Mouse (Mus musculus) CH12F3 (cell line): ENCODE data around the gene Ptprs.

ENCODE experiments used
- in situ Hi-C: fragments of 300-500 bp; cut with MboI; formaldehyde crosslinking; loops from 2 replicates; pipeline ENCODE4 v1.14.3; 2020; ENCODE audit warnings: low sequenced_read_pairs

Ptprs gene

DNA sequence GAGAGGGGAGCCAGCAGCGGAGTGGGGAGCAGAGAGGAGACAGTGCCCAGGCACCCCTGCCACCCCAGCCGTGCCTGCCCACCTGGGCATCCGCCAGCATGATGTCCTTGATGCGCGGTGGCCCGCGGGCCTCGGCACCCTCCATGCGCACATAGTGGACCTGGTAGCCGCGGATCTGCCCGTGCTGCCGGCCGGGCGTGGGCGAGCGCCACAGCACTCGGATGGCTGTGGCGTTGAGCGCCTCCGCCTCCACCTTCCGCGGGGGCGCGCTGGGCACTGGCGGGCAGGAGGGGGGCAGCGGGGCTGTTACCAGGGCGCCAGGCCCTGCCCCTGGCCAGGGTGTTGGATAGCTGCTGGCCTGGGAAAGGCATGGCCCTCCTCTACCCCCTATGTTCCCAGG is 48.4 kb downstream of the Ptprs start:
- in situ Hi-C loops, result no loop called here

DNA sequence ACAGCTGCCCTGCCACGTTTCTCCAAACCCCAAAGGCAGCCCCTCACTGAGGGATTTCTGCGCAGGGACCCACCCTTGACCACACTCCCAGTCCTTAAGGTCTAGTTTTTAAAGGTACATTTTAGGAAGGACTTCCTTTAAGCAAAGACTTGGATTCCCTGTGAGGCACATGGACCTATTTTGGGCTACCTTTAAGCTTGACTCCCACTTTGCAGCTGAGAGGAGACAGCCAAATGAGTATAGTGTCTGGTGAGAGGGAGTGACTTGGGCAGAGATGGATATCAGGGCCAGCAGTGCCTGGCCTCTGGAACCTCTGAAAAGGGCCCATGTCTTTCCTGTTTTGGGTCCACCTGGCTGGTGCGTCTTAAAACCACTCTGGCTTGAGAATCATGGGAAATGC is 50.3 kb downstream of the Ptprs start:
- in situ Hi-C loops, result no loop called here

DNA sequence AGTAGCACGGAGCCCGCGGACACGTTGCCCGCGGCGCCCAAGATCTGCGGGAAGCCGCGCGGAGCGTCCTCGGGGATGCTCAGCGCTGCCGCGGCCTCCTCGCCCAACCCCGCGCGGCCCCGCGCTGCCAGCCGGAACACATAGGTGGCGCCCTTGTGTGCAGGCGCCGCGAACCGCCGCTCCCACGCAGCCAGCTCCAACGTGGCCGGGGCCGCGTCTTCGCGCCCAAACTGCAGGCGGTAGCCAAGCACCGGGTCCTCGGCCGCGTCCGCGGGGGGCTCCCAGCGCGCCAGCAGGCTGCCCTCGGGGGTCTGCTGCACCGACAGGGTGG is 50.7 kb downstream of the Ptprs start:
- in situ Hi-C loops, result no loop called here

DNA sequence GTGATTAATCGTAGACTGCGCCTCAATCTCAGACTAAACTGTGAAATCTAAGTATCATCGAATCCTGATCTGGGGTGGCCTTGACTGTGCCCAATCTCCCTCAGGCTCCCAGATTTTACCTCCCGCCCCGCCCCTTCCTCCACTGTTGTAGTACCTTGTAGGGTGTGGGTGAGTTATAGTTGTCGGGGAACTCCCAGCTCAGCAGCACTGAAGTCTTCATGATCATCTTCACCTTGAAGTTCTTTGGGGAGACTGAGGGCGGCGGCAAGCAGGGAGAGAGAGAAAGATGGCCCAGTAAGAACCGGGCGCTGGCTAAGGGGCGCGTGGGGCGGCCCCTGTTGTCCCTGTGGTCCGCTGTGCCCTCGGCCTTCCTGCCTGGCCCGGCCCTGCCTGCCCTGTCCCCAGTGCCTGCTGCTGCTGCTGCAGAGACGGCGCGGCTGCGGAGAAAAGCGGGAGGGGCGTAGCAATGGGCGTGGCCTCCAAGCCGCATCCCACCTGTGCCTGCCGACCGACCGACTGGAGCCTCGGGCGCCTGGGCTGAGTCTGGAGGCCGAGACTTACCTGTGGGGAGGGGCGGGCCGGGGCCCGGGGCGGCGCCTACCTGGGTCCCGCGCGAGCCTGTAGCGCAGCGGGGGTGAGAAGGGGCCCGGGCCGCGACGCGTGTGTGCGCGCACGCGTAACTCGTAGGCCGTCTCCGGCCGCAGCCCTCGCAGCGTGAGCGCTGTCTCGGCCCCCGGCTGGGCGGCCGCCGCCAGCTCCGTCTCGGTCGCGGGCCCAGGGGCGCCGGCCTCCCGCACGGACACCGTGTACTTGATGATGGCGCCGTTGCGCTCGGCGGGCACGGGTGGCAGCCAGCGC is 51.3 kb downstream of the Ptprs start:
- in situ Hi-C loops, result no loop called here

DNA sequence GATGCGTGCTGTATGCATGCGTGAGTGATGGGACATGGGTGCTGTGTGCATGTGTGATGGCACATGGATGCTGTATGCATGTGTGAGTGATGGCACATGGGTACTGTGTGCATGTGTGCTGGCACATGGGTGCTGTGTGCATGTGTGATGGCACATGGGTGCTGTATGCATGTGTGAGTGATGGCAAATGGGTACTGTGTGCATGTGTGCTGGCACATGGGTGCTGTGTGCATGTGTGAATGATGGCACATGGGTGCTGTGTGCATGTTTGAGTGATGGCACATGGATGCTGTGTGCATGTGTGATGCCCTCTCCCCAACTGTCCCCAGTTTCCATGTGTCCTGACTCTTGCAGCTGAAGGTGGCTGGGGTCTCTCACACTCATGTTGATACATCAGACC is 56.3 kb downstream of the Ptprs start:
- in situ Hi-C loops, result no loop called here

DNA sequence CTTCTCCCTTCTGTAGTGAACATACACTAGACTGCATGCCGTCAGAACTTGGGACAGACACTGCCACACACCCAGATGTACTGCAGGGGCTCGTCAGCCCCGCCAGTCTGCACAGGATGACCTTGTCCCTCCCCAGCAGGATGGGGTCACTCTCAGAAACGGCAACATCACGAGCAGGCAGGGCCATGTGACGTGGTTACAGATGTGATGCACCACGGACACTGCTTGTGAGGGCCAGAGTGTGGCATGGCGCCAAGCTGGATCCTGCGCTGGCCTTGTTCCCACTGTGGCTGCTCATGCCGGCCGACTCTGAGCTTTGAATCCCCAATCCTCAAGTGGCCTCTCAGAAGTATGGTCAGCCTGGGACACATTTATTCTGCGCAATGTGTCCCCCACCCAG is 58.0 kb downstream of the Ptprs start:
- in situ Hi-C loops, result no loop called here

DNA sequence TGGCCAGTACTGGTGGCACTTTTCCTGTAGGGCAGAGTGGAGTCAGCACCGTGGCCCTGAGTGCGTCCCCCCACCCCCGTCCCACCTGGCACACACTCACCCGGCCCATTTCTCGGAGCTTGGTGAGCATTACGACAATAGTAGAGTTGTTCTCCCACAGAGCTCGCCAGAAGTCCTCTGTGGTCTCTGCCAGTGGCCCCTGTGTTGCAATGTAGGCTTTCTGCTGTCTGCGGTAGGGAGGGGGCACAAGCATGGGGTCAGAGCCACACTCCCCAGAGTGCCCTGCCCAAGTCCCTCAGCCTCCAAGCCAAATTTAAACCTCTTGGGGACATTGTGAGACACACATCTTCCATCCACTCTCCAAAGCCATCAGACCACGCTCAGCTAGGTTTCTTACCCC is 61.5 kb downstream of the Ptprs start:
- in situ Hi-C loops, result no loop called here

DNA sequence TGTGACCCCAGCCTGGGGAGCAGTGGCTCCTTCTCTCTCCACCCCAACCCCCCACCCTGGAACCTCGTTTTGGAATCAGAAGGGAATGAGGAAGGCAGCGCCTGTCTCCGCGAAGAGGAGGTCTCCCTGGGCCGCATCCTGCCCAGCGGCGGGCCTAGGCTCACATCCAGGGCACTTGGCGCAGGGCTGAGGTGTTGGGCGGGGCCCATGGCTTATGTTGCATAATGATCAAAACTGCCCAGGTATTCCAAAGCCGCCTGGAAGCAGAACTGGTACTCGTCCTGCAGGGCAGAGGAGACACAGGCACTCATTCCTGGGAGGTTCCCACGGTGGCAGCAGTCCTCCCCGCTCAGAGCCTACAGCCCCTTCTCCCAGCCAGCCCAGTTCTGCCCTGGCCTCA is 63.2 kb downstream of the Ptprs start:
- in situ Hi-C loops, result no loop called here

DNA sequence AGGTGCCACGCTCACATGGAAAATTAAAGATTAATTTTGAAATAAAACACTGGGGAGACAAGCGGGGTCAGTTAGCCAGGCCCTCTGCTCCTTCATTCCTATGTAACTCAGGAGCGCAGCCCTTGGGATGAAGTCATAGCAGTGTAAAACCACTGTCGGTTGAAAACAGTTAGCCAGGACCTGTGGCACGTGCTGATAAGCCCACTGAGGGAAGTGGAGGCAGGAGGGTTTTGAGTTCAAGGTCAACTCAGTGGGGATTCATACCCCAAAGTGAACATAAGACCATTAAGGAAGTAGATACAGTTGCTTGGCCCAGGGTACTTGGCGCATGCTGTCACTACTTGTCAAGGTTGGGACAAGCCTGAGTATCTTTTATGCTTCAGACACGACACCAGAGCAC is 64.8 kb downstream of the Ptprs start:
- in situ Hi-C loops, result no loop called here

DNA sequence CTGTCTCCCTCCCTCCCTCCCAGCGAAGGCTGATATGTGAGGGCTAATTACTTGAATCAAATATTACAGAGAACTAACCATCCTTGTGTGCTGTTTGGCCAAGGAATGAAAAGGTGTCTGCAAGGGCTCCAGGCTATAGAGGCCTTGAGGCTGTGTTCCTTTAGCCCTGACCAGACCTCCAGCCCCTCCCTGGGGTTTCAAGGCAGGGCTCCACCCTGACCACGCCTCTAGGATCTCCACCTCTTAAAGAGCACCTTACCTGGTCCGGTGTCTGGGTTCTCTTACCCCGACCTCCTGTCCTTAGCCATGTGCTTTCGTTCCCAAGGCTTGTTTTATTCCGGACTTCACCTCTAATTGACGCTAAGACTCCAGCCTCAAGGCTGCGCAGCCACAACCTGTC is 66.5 kb downstream of the Ptprs start:
- in situ Hi-C loops, result no loop called here

DNA sequence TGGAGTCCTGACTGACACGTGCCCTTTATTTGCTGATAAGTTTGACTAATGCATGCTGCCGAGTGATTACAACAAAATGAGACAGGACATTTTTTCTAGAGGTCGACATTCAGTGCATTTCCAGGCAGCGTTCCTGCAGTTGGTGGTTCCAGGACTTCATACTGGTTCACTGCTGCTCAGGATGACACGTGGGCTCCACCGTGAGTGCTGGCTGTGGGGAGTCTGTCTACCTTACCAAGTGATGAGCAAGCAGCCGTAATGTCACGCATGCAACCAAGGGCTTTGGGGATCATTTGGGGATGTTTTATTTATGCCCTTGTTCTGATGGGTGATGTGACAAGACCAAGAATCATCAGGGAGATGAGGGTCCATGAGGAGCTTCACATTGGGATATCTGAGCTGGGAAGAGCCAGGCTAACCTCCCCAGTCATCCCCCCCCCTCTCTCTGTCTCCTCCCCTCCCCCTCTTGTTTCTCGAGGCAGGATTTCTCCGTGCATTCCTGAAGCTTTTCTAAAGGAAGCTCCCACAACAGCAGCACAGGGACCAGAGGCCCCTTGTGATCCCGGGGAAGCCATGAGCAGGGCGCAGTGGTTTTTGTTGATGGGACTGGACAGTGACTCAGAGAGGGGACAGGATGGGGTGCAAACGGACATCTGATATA is 67.2 kb downstream of the Ptprs start:
- in situ Hi-C loops, result no loop called here

DNA sequence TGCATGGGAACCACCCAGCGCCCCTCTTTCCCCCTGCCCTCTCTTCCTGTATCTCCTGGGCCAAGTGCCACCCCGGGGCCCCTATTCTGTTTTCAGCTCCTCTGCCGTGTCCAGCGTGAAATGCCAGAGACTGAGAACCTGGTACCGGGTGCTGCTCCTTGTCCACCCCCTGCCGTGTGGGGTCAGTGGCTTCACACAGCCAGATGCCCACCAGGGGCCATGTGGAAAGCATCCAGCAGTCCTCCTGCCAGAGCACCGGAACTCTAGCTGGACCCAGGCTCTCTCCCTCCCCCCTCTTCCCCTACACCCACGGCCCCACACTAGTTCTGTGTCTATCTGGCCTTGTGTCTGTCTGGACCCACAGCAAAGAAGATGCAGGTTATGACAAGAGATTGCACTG is 68.9 kb downstream of the Ptprs start:
- in situ Hi-C loops, result no loop called here

DNA sequence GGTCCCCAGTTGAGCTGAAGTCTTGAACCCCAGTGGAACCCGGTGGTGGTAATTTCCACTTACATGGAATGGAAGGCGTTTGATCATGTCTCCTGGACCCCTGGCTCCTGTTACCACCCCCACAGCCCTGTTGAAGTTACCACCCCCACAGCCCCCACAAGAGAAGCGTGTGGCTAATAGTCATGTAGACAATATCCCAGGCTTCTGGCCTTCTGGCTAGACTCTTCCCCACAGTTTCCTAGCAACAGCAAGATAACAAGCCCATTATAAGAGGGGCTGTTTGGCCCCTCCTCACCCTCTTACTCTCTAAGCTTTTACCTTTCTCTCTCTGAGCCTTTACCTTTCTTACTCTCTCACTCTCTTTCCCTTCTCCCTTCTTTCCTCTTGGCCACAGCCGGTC is 69.4 kb downstream of the Ptprs start:
- in situ Hi-C loops, result no loop called here

DNA sequence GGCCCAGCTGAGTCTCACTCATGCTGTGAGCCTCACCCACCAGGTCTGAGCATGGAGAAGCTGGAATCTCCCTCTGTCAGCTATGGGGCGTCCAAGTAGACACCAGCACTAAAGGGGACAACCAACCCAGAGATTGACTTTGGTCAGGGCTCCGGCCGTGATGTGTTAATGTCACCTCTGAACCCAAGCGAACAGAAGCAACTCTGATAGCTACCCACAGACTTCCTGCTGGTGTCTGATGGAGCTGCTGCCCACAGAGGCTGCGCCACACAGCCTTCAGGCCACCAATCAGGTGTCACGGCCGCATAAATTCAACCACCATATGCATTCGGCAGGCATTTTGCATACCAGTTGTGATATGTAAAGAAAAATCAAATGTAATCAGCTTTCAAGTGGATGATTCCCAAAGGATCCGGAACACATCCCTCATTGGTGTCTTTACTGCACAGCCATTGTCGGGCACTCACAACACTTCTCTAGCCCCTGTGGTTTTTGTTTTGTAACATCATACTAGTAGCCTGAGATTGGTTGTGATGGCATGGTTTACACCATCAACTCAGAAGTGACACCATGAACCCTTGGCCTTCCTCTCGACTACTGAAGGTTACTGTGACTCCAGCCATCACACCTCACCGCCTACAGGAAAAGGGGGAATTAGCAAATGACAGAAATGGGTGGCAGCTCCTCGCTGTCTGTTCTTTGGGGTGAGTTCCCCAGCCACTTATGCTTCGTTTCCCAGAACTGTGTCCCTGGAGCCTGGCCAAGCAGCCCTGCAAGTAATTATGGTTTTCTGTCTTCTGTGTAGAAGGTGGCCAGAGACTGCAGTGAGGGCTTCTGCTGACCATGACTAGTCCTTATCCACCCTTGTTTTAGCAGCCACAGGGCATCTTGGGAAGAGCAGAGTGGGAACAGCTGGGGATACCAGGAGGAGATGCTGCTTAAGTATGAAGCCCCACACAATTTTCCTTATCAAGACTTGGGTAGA is 70.1 kb downstream of the Ptprs start:
- in situ Hi-C loops, result no loop called here

DNA sequence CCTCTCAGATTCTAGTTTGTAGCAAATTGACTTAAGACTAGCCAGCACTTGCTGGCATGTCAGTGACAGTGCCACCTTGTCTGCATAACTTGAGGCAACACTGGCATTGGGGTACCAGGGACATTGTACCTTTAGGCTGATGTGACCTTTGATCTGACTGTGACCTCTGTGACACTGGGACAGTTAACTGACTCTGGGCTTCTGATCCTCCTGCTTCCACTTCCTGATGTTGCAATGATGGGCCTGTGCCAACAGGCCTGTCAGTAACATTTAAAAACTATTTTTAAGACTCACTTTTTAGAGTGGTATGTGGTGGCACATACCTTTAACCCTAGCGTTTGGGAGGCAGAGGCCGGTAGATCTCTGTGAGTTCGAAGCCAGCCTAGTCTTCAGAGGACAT is 70.9 kb downstream of the Ptprs start:
- in situ Hi-C loops, result no loop called here

DNA sequence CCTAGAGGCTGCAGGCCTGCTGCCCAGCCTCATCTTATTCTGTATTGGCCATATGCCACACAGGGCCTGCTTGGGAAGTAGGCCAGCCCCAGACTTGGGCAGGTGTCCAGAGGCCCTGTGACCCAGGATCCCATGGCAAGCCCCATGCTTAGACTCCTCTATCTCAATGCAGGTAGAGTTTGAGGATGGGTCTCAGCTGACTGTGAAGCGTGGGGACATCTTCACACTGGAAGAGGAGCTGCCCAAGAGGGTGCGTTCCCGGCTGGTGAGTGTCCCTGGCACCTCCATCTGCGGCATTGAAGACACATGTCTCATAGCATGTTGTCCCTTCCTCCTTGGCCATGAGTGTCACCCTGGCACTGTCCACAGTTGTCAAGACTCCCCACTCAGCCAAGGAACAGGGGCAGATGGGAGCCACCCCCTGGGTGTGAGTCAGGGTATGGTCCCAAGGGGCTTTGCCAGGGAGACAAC is 75.2 kb downstream of the Ptprs start:
- in situ Hi-C loops, result no loop called here

DNA sequence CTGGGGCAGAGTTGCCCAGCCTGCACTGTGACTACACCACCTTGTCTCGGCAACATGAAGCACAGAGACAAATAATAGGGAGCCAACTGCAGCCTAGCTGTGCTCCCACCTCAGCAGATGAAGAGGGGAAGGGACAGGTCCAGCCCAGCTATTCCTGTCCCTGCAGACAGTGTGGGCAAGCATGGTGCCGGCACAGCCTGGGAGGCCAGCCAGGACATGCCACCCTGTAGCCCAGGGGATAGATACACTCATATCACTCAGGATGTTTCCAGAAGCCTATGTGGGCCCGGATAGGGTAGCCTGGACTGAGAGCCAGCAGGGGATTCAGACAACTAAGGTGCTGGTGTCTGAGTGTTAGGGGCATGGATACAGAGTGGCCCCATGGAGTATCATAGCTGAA is 76.1 kb downstream of the Ptprs start:
- in situ Hi-C loops, result no loop called here

DNA sequence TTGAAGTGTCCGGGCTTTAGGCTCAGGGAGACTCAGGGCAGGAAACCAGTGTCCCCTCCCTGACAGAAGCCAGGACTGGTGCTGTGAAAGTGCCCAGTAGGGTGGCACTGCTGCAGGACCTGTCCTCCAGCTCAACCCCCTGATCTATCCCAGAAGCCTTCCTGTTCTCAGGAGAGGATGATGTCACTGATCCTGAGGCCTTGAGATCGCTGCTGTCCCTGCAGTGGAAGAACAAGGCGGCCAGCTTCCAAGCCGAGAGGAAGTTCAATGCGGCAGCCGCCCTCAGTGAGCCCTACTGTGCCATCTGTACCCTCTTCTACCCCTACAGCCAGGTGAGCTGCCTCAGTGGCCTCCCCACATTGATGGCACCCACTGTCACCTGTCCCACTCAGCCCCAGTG is 80.2 kb downstream of the Ptprs start:
- in situ Hi-C loops, result no loop called here

DNA sequence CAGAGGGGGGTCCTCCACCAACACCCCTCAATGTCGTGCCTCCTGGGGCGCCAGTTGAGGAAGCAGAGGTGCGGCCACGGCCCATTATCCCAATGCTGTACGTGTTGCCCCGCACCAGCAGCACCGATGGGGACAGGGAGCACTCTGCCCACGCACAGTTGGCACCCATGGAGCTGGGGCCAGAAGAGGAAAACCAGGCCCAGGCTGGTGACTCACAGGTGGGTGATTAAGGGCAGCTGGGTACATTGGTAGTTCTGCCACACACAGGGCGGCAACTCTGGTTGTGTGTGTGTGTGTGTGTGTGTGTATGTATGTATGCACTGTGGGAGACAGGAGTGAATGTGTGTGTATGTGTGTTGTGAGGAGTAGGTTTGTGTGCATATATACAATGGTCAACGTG is 82.4 kb downstream of the Ptprs start:
- in situ Hi-C loops, result no loop called here

DNA sequence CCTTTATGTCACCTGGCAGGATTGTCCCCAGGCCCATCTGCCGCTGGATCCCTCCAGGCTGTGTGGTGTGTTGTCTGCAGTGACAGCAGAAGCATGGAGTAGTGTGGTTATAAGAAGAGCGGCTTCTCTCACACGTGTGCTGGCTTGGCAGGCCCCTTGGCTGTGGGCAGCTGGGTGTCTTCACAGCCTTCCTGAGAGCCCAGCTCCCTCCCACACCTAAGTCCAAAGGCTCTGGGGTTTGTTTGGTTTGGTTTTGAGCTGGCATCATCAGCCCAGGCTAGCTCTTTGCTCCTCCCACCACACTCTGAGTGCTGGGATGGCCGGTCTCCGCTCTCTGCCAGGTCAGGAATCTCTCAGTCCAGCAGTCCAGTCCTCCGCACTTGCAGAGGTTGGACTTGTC is 83.0 kb downstream of the Ptprs start:
- in situ Hi-C loops, result no loop called here

DNA sequence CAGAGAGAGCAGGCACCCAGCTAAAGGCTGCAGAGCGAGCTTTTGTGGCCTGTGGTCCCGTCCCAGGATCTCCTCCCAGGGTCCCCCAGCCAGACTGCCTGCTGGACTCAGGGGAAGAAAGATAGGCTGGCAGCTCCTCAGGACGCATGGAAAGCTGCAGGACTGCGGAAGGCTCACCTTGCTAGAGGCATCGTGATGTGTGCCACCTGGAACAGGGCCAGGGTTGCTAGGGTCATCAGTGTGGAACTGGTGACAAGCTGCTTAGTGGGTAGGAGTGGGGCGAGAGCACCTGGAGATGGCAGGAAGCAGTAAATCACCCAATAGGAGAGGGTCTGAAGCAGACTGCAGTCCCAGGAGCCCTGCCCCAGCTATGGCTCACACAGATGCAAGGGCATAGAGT is 88.7 kb downstream of the Ptprs start:
- in situ Hi-C loops, result no loop called here

DNA sequence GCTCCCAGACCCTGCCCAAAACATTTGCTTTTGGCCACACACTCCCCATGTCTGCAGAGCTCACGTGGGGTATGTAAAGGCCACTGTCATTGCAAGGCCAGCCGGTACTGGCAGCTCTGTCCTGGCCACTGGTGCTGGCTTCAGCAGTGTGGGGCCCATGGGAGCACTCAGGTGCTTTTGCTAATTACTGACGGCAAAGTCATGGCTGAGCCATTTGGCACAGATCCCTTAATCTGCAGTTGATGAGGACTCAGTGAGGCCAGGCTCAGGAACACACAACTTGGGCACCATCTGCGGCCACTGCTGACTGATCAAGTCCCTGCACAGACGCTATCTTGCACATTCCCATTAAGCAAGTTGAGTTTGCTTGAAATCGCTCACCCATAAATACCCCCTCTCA is 91.4 kb downstream of the Ptprs start:
- in situ Hi-C loops, result no loop called here
